Mouse (Mus musculus) heart, embryonic 13.5 days (tissue): ENCODE data around the gene Gm12216. TPM values are rescaled to one million over a fixed set of nuclear protein-coding genes. Genes with fewer than 3 reads are reported as not detected.

Experiments
- ATAC-seq: fragments of 200-750 bp; cut with Nextera tagmentation; 2 replicates; pipeline ENCODE4 v1.8.0; 2017; ENCODE audit warnings: moderate TSS enrichment; ENCODE audit not compliant: insufficient number of reproducible peaks, low FRiP score, low TSS enrichment; ENCODE audit errors: extremely low read depth
- H3K27ac ChIP-seq: fragments of 300-500 bp; sonication (generic); replicated peaks from 2 replicates; pipeline ENCODE4 v1.5.1; 2015; ENCODE audit warnings: moderate library complexity, mild to moderate bottlenecking, inconsistent platforms
- H3K27me3 ChIP-seq: fragments of 300-500 bp; sonication (generic); replicated peaks from 2 replicates; pipeline ENCODE4 v1.6.1; 2015; ENCODE audit warnings: mild to moderate bottlenecking, inconsistent platforms
- H3K36me3 ChIP-seq: fragments of 300-500 bp; sonication (generic); 2 replicates; pipeline ENCODE4 v1.6.1; 2015; ENCODE audit warnings: mild to moderate bottlenecking, inconsistent platforms
- H3K4me1 ChIP-seq: fragments of 300-500 bp; sonication (generic); 2 replicates; pipeline ENCODE4 v1.6.1; 2015; ENCODE audit warnings: inconsistent platforms
- H3K4me2 ChIP-seq: fragments of 300-500 bp; sonication (generic); 2 replicates; pipeline ENCODE4 v1.6.1; 2015; ENCODE audit warnings: inconsistent platforms, mild to moderate bottlenecking, moderate library complexity
- H3K4me3 ChIP-seq: fragments of 300-500 bp; sonication (generic); 2 replicates; pipeline ENCODE4 v1.5.1; 2015; ENCODE audit warnings: moderate library complexity, mild to moderate bottlenecking, inconsistent platforms
- H3K9ac ChIP-seq: fragments of 300-500 bp; sonication (generic); 2 replicates; pipeline ENCODE4 v1.6.1; 2015; ENCODE audit warnings: inconsistent platforms, mild to moderate bottlenecking, moderate library complexity
- H3K9me3 ChIP-seq: fragments of 300-500 bp; sonication (generic); 2 replicates; pipeline ENCODE4 v1.6.1; 2016; ENCODE audit warnings: inconsistent platforms
- WGBS: fragments of 180-500 bp; shearing (Covaris S2); methylation state at CpG from one replicate; pipeline ENCODE4 v1.1.7; 2015; ENCODE audit warnings: mixed read lengths; 5-methylcytosine and 5-hydroxymethylcytosine counted together
- polyA plus RNA-seq: library from polyadenylated mRNA; unstranded; fragments of >200 nt; fragmentation: Nextera tagmentation; extraction: Ambion mirVana; gene quantifications from 2 replicates; pipeline ENCODE4 v1.2.1, GENCODE M21; 2015

The Gm12216 gene
- polyA plus RNA-seq, 1 experiment from 2014 or later: 0.25 TPM

DNA sequence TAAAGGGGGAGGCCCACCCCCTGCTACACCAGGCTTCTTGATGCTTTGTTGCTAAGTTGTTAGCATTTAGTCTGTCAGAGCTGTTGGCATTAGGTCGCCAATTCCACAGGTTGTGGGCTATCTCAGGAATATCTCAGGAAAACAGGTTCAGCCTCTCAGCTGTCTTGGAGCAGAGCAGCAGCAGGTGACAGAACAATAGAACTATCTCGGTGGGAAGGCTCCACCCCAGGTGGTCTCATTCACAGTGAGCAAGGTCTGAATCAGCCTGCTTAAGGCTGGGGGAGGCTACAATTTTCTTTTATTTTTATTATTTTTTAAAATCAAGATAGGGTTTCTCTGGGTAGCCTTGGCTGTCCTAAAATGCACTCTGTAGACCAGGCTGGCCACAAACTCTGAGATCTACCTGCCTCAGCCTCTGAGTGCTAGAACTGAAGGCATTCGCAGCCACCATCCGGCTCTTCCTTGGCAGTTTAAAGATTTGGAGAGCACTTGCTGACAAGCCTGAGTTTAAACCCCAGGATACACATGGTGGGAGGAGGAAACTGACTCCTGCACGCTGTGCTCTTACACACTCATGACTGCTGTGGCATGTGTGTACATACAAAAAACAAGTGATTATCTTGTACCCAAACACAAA is 109.2 kb downstream of the Gm12216 start:
- WGBS: 41% methylated on average over 5 of the region's 5 CpGs
- no peak for ATAC-seq
- no peak overlapping the region for H3K27ac ChIP-seq

DNA sequence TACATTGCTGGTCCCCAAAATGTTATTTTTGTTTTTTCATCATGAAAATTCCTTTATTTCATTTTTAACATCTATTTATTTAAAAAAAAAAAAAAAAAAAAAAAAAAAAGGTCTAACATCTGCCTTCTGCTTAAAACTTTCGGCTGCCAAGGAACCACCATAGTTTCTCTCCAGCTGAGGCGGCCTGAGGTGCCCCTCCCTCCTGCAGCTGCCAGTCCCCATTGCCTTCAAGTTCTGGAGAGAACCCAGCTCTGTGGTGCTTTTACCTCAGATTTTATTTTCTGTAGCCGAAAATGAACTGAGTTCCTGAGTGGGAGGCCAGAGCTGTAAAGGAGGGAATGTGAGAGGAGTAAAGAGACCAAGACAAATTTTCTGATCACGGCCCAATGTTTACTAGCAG is 109.8 kb downstream of the Gm12216 start:
- Histone ChIP-seq H3K4me1 (no peaks in the 10 kb centered on the region), H3K4me2 (no peak overlapping the region), H3K36me3 (no peaks in the 10 kb centered on the region), H3K9ac (no peak overlapping the region), H3K4me3 (no peak overlapping the region), H3K27me3 (no peaks in the 10 kb centered on the region), H3K27ac (no peak overlapping the region), H3K9me3 (no peaks in the 10 kb centered on the region)
- no peak for ATAC-seq
- 64% methylated on average over 4 of the region's 4 CpGs for WGBS

More for the DNA sequence above, 109.2 kb downstream of the Gm12216 start:
- H3K9me3 ChIP-seq: no peaks in the 10 kb centered on the region
- H3K27me3 ChIP-seq: no peaks in the 10 kb centered on the region
- no peak overlapping the region for H3K4me2 ChIP-seq
- no peaks in the 10 kb centered on the region for H3K4me1 ChIP-seq
- H3K9ac ChIP-seq: no peak overlapping the region
- no peaks in the 10 kb centered on the region for H3K36me3 ChIP-seq
- no peak overlapping the region for H3K4me3 ChIP-seq

DNA sequence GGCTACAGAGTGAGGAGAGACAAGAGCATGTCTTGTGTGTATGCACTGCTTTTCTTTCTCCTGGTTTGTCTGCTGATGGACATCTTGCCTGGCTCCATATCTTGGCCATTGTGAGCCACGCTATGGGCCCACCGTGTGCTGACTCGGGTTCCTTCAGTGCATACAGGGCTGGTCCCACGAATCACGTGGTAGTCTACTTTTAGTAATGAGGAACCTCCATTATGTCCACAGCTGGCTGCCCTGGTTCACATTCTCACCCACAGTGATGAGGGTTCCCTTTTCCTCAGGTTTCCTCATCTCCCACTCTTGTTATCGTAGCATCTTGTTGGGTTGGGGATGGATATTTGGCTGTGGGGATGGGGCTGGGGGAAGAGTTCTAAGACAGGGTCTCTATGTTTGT is 110.4 kb downstream of the Gm12216 start:
- no peak overlapping the region for H3K27ac ChIP-seq
- no peaks in the 10 kb centered on the region for H3K9me3 ChIP-seq
- H3K4me3 ChIP-seq: no peak overlapping the region
- H3K27me3 ChIP-seq: no peaks in the 10 kb centered on the region
- H3K4me1 ChIP-seq: no peaks in the 10 kb centered on the region
- no peaks in the 10 kb centered on the region for H3K36me3 ChIP-seq
- no peak for ATAC-seq
- H3K4me2 ChIP-seq: no peak overlapping the region
- WGBS: 77% methylated on average over 6 of the region's 6 CpGs
- no peak overlapping the region for H3K9ac ChIP-seq

DNA sequence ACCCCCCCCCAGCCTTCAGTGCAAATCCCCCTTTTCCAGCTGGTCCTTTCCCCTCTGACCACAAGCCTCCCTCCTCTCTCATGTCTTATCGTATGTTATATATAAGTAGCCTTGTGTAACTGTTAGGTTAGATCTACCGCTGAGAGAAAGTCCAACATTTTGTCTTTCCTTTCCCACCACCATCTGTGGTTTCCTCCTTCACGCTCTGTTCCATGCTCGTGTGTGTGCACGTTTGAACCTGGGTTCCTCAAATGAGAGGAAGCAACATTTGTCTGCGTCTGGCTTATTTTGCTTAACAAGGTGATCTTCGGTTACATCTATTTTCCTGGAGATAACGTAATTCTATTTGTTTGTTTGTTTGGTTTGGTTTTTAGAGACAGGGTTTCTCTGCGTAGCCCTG is 111.1 kb downstream of the Gm12216 start:
- Histone ChIP-seq H3K27ac (no peak overlapping the region), H3K9ac (no peak overlapping the region), H3K36me3 (no peaks in the 10 kb centered on the region), H3K9me3 (no peaks in the 10 kb centered on the region), H3K4me1 (no peaks in the 10 kb centered on the region), H3K4me3 (no peak overlapping the region), H3K27me3 (no peaks in the 10 kb centered on the region), H3K4me2 (no peak overlapping the region)
- WGBS: 83% methylated on average over 9 of the region's 9 CpGs
- no peak for ATAC-seq

DNA sequence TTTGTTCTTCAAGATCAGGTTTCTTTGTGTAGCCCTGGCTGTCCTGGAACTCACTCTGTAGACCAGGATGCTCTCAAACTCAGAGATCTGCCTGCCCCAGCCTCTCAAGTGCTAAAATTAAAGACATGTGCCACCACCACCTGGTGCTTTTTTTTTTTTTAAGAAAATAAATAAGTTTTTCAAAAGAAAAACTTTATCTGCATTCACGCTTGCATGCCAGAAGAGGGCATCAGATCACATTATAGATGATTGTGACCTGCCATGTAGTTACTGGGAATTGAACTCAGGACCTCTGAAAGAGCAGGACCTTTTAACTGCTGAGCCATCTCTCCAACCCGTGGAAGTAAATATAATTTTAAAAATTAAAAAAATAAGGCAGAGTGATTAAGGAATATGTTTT is 113.8 kb downstream of the Gm12216 start:
- Histone ChIP-seq H3K4me3 (no peak overlapping the region), H3K36me3 (no peaks in the 10 kb centered on the region), H3K27me3 (no peaks in the 10 kb centered on the region), H3K9ac (no peak overlapping the region), H3K27ac (no peak overlapping the region), H3K4me1 (0 out of 2 replicates have a peak, but pooled peaks cover 5% of the 10 kb centered on the region), H3K9me3 (no peaks in the 10 kb centered on the region), H3K4me2 (no peak overlapping the region)
- no peak for ATAC-seq
- 75% methylated on average over 2 of the region's 2 CpGs for WGBS

DNA sequence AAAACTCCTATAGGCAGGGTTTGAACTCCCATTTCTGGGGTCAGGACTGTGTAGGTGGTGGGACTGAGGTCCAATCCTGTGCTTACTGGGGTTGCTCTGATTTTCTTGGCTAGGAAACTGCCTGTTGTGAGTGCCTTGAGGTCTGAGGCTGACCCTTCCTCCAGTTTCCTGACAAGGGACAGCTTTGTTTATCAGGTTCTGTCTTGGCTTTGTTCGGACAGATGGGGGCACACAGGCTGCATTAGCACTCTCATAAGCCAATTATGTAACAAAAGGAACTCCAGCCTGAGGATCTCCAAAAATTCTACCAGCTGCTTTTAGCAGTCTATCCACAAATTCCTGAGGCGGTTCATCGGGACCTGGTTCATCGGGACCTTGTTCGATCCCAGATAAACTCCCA is 116.7 kb downstream of the Gm12216 start:
- Histone ChIP-seq H3K4me3 (no peak overlapping the region), H3K9me3 (no peaks in the 10 kb centered on the region), H3K4me2 (no peak overlapping the region), H3K27me3 (no peaks in the 10 kb centered on the region), H3K4me1 (0 out of 2 replicates have a peak, but pooled peaks cover 5% of the 10 kb centered on the region), H3K9ac (no peak overlapping the region; the same call in 1 of the 2 replicates), H3K27ac (no peak overlapping the region), H3K36me3 (no peaks in the 10 kb centered on the region)
- no peak for ATAC-seq
- whole genome bisulfite sequencing: 13% methylated on average over 5 of the region's 5 CpGs

DNA sequence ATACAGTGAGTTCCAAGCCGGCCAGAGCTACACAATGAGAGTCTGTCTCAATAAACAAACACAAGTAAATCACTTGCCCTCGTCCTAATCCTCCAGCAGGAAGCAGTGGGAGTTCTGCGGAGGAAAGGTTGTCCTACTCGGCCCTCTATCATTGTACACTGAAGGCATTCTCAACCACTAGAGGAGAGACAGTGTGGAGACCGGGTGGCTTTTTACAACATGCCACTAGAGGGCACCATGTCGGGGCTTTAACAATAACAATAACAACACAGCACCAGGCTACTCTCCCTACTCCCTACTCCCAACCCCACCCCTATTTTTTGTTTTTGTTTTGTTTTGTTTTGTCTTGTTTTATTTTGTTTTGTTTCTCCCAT is 121.5 kb downstream of the Gm12216 start:
- Histone ChIP-seq H3K4me2 (no peak overlapping the region), H3K9me3 (no peaks in the 10 kb centered on the region), H3K27ac (no peak overlapping the region), H3K4me1 (0 out of 2 replicates have a peak, but pooled peaks cover 4% of the 10 kb centered on the region), H3K27me3 (no peaks in the 10 kb centered on the region), H3K36me3 (no peaks in the 10 kb centered on the region), H3K9ac (no peak overlapping the region), H3K4me3 (no peak overlapping the region)
- ATAC-seq: no peak
- WGBS: 34% methylated on average over 6 of the region's 6 CpGs

DNA sequence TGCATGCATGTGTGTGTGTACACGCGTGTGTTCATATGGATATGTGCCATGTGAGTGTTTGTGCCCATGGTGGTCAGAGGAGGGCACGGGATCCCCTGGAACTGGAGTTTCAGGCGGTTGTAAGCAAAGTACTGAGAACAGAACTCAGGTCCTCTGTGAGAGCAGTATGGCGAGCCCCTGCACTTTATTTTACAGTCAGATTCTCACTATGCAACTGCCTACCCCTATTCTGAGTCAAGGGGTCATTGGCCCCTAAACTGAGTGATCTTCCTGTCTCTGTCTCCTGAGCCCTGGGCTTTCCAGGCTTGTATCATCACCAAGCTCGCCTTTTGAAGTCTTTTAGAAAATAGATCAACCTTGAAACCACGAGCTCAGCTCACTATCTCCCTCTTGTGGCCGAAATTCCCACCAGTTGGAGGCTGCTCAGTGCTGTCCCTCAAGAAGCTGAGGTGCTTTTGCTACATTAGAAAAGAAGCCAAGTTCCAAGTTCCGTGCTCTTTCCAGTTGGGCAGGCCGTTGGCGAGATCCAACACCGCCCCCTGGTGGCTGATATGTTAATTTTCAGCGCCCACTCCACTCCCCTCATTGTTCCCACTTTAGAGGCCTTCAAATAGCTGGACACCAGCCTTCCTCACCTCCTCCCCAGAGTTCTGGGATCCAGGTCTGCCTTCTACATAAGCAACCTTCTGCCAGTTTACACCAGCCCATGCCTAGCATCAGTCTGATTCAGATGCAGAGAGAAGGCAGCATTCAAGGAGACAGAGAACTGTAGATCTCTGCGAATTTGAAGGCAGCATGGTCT is 122.1 kb downstream of the Gm12216 start:
- peak; percentile 46 for ATAC-seq
- no peak overlapping the region for H3K4me3 ChIP-seq
- H3K4me2 ChIP-seq: no peak overlapping the region
- H3K9me3 ChIP-seq: no peaks in the 10 kb centered on the region
- no peak overlapping the region for H3K27ac ChIP-seq
- no peak overlapping the region for H3K9ac ChIP-seq
- no peaks in the 10 kb centered on the region for H3K36me3 ChIP-seq
- WGBS: 47% methylated on average over 14 of the region's 14 CpGs
- H3K4me1 ChIP-seq: no peaks in the 10 kb centered on the region
- H3K27me3 ChIP-seq: no peaks in the 10 kb centered on the region

DNA sequence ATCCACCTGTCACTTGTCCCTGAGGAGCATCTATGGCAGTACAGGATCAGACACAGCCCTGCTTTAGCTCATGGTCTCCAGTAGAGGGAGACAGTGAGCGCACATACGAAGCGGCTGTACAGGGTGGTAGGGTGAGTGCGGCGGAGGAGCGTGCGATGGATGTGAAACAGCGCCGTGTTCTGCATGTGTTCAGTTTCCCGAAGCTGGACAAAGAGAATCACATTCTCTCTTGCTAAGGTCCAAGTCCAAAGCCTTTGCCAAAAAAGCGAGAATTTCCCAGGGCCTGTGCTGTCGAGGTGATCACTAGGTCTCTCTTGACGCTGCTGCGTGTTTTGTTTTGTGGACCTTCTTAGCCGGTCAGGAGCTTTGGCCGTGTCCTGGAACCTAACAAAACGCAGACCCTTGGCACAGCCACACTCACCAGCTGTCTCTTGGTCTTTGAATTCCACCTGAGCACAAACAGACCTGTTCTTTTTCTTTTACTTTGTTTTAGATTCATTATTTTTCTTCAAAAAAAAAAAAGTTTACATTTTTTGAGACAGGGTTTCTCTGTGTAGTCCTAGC is 123.3 kb downstream of the Gm12216 start:
- Histone ChIP-seq H3K27ac (no peak overlapping the region), H3K27me3 (no peaks in the 10 kb centered on the region), H3K36me3 (no peaks in the 10 kb centered on the region), H3K4me3 (peak overlapping the region; percentile 33), H3K9ac (peak overlapping the region; percentile 61; the same call in 1 of the 2 replicates), H3K9me3 (no peaks in the 10 kb centered on the region), H3K4me1 (no peaks in the 10 kb centered on the region), H3K4me2 (peak overlapping the region; percentile 65)
- whole genome bisulfite sequencing: 26% methylated on average over 17 of the region's 17 CpGs
- no peak for ATAC-seq

DNA sequence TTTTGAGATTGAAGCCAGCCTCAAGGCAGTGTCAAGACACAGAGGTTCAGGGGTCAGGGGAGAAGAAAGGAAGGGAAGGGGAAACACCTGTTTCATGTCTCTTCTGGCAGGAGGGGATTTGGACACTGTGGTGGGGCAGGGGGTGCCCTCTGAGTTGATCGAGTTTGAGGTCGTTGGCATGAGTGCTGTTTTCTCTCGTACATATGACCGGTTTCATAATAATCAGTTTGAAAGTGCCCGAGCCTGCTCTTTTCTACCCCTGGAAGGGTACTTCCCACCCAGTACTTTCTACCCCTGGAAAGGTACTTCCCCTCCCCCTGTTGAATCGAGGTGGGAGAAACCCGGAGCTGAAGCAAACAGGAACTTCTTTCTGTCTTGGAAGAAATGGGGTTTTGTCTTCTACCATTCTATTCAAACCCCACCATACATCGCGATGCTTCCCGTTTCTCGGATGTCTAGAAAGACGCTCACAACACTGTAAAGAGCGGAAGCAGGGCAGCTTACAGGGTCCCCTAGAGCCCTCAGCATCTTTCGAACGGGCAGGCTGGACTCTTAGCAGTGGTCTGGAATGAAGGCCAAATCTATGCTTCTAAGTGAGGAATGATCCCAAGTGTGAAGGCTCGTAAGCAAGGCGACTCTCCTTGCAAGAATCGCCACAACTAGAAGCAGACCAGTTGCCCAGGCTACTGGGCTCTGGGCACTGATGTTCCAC is 123.9 kb downstream of the Gm12216 start:
- Histone ChIP-seq H3K9me3 (no peaks in the 10 kb centered on the region), H3K27ac (no peak overlapping the region), H3K4me3 (no peak overlapping the region), H3K4me1 (no peaks in the 10 kb centered on the region), H3K4me2 (no peak overlapping the region), H3K36me3 (no peaks in the 10 kb centered on the region), H3K27me3 (no peaks in the 10 kb centered on the region), H3K9ac (no peak overlapping the region)
- no peak for ATAC-seq
- 62% methylated on average over 18 of the region's 18 CpGs for WGBS

DNA sequence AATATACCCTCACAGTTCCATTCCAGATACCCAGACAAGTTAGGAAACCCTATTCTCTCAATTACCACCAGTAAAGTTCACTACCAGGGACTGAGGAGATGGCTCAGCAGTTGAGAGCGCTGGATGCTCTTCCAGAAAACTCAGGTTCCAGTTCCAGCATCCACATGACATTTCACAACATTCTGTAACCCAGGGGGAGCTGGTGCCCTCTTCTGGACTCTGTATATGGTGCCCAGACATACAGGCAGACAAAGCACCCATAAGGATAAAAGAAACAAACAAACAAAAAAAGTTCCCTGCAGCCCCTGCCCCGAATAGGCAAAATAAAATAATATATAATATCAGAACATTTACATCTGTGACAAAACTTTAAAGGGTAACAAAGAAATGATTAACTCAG is 124.6 kb downstream of the Gm12216 start:
- no peaks in the 10 kb centered on the region for H3K9me3 ChIP-seq
- no peaks in the 10 kb centered on the region for H3K27me3 ChIP-seq
- 76% methylated on average over 2 of the region's 2 CpGs for WGBS
- H3K36me3 ChIP-seq: no peaks in the 10 kb centered on the region
- no peak overlapping the region for H3K4me2 ChIP-seq
- H3K9ac ChIP-seq: no peak overlapping the region
- no peak for ATAC-seq
- H3K4me3 ChIP-seq: no peak overlapping the region
- no peak overlapping the region for H3K27ac ChIP-seq
- H3K4me1 ChIP-seq: no peaks in the 10 kb centered on the region
